Mouse (Mus musculus) bone marrow macrophage, adult 2 months (primary cell): ENCODE results near the gene Rab19. TPM values are rescaled to one million over a fixed set of nuclear protein-coding genes. Genes with fewer than 3 reads are reported as not detected.
"Not testable (repeated sequence)": the region's sequence is repeated elsewhere in the genome, so short reads cannot be mapped to it uniquely, and the experiment has no call there.

Experiments
- H3K27ac ChIP-seq: 2 replicates; pipeline ENCODE4 v1.5.1; 2012; ENCODE audit warnings: low read depth, low read length; ENCODE audit not compliant: insufficient read depth
- H3K4me1 ChIP-seq: 2 replicates; pipeline ENCODE4 v1.6.1; 2012; ENCODE audit warnings: low read length; ENCODE audit not compliant: control insufficient read depth, insufficient read depth
- H3K4me3 ChIP-seq: 2 replicates; pipeline ENCODE4 v1.5.1; 2012; ENCODE audit warnings: mild to moderate bottlenecking, low read length, moderate library complexity; ENCODE audit not compliant: insufficient read depth
- CTCF ChIP-seq: IDR thresholded peaks from 2 replicates; pipeline ENCODE4 v1.5.1; 2012; ENCODE audit warnings: low read depth, mild to moderate bottlenecking, low read length, moderate library complexity
- POLR2A ChIP-seq: IDR thresholded peaks from 2 replicates; pipeline ENCODE4 v1.6.1; 2012; ENCODE audit warnings: mild to moderate bottlenecking, low read depth, low read length, borderline replicate concordance
- polyA plus RNA-seq: library from polyadenylated mRNA; stranded (reverse); fragments of >200 nt; gene quantifications from 2 replicates; pipeline ENCODE4 v1.2.4, GENCODE M21; 2012; ENCODE audit not compliant: missing spikeins, insufficient read depth, insufficient read length

The Rab19 gene
- polyA plus RNA-seq, 1 experiment, result 6.5 TPM

- H3K27ac ChIP-seq, result no peak overlapping the region
- no peak for TF ChIP-seq POLR2A
- TF ChIP-seq CTCF, result no peak
- H3K4me3 ChIP-seq, result no peak overlapping the region
- H3K4me1 ChIP-seq, result no peaks in the 10 kb centered on the region; the same call in 1 of the 2 replicates
Observed at GRCm38 (mm10) chr6:39427276-39428003, 46.5 kb downstream of the Rab19 start.

- no peak overlapping the region for H3K27ac ChIP-seq
- H3K4me3 ChIP-seq, result no peak overlapping the region
- no peaks in the 10 kb centered on the region; the same call in 1 of the 2 replicates for H3K4me1 ChIP-seq
- TF ChIP-seq POLR2A (no peak), CTCF (no peak)
Observed at GRCm38 (mm10) chr6:39429007-39429788, 48.2 kb downstream of the Rab19 start.

- Histone ChIP-seq H3K4me1 (no peaks in the 10 kb centered on the region; the same call in 1 of the 2 replicates), H3K27ac (no peak overlapping the region), H3K4me3 (no peak overlapping the region)
- TF ChIP-seq CTCF (no peak), POLR2A (no peak)
Observed at GRCm38 (mm10) chr6:39430722-39431121, 49.7 kb downstream of the Rab19 start.

- Histone ChIP-seq H3K4me1 (no peaks in the 10 kb centered on the region; the same call in 1 of the 2 replicates), H3K27ac (no peak overlapping the region), H3K4me3 (no peak overlapping the region)
- TF ChIP-seq CTCF (no peak), POLR2A (no peak)
Observed at GRCm38 (mm10) chr6:39433174-39433573, 52.2 kb downstream of the Rab19 start.

- no peak for TF ChIP-seq CTCF
- TF ChIP-seq POLR2A, result no peak
- Histone ChIP-seq H3K27ac (no peak overlapping the region), H3K4me3 (no peak overlapping the region), H3K4me1 (no peaks in the 10 kb centered on the region; the same call in 1 of the 2 replicates)
Observed at GRCm38 (mm10) chr6:39433701-39434100, 52.7 kb downstream of the Rab19 start.

- Histone ChIP-seq H3K27ac (no peak overlapping the region), H3K4me3 (no peak overlapping the region), H3K4me1 (no peaks in the 10 kb centered on the region; the same call in 1 of the 2 replicates)
- TF ChIP-seq CTCF (no peak), POLR2A (no peak)
Observed at GRCm38 (mm10) chr6:39434111-39434885, 53.3 kb downstream of the Rab19 start.

- Histone ChIP-seq H3K27ac (no peak overlapping the region), H3K4me3 (no peak overlapping the region), H3K4me1 (no peaks in the 10 kb centered on the region; the same call in 1 of the 2 replicates)
- no peak for TF ChIP-seq POLR2A
- TF ChIP-seq CTCF, result no peak
Observed at GRCm38 (mm10) chr6:39434886-39435492, 54.0 kb downstream of the Rab19 start.

GRCm38 (mm10) chr6:39435875-39436274 lies 54.9 kb downstream of the Rab19 start:
- Histone ChIP-seq H3K4me3 (no peak overlapping the region), H3K27ac (no peak overlapping the region), H3K4me1 (no peaks in the 10 kb centered on the region)
- TF ChIP-seq CTCF (no peak), POLR2A (no peak)

GRCm38 (mm10) chr6:39437519-39437918 lies 56.5 kb downstream of the Rab19 start:
- not testable (repeated sequence) for H3K4me1 ChIP-seq, H3K4me3 ChIP-seq, H3K27ac ChIP-seq

Other genes starting within 250 kb of the Rab19 start
- gene Kdm7a, start 174.4 kb upstream of the Rab19 start, polyA plus RNA-seq, result 26.3 and 29.3 TPM in 2 replicates
- gene Slc37a3, start 3.5 kb upstream of the Rab19 start, polyA plus RNA-seq, result 20.0 and 24.9 TPM in 2 replicates
- gene Mkrn1, start 39.3 kb downstream of the Rab19 start, polyA plus RNA-seq, result 101 and 107 TPM in 2 replicates
- gene Dennd2a, start 176.7 kb downstream of the Rab19 start, polyA plus RNA-seq, result 4.3 and 5.0 TPM in 2 replicates
- 17.1 and 21.2 TPM in 2 replicates for gene Adck2, start 192.7 kb downstream of the Rab19 start, polyA plus RNA-seq
- gene Gm42420, start 204.6 kb downstream of the Rab19 start, polyA plus RNA-seq, result not detected in 2 replicates
- 68.1 and 70.5 TPM in 2 replicates for gene Ndufb2, start 211.4 kb downstream of the Rab19 start, polyA plus RNA-seq